Mouse (Mus musculus) large intestine, adult 2 months (tissue): Measurements from ENCODE around the gene Zhx3. TPM values are rescaled to one million over a fixed set of nuclear protein-coding genes. Genes with fewer than 3 reads are reported as not detected.
A peak's percentile ranks its signal among the peaks of the same experiment; 100 is the strongest.

ENCODE experiments used
- DNase-seq: peaks from one replicate; pipeline ENCODE4 v3.0.0-alpha.2; 2012; ENCODE audit warnings: low read depth, low spot score
- WGBS: fragments of 180-500 bp; shearing (Covaris S2); methylation state at CpG from one replicate; pipeline ENCODE4 v1.1.7; 2018; 5-methylcytosine and 5-hydroxymethylcytosine counted together
- polyA plus RNA-seq: library from polyadenylated mRNA; depleted of rRNA; stranded (reverse); fragments of >200 nt; gene quantifications from 2 replicates; pipeline ENCODE4 v1.2.3, GENCODE M21; 2012

Zhx3 gene
- polyA plus RNA-seq, 1 experiment, result 2.4 TPM

DNA sequence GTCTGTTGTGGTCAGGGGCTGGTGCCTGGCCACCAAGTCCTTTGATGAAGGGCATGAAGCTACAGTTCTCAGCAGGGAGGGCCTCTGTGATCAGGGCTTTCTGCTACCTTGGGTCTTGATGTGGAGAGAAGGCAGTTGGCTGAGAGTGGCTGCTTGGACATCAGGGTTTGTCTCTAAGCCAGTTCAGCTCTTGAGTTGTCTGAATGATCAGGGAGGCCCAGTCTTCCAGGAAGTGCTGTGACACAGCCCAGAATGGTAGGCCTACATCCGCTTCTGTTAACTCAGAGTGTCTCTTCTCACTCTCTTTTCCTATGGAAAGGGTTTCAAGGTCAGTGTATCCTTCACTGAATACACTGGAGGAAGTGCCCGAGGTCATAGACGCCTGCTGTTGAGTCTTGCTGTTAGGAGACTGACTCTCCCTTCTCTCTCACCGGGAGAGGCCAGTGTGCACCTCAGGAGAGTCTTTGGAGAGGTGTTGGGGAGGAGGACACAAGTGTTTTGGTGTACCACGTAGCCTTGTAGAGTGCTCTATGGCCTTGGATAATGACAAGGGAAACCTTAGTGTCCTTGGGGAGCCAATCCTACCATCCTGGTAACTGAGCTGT, 137.0 kb downstream of the Zhx3 start:
- no peak for DNase-seq
- 72% methylated on average over 5 of the region's 5 CpGs for whole genome bisulfite sequencing

DNA sequence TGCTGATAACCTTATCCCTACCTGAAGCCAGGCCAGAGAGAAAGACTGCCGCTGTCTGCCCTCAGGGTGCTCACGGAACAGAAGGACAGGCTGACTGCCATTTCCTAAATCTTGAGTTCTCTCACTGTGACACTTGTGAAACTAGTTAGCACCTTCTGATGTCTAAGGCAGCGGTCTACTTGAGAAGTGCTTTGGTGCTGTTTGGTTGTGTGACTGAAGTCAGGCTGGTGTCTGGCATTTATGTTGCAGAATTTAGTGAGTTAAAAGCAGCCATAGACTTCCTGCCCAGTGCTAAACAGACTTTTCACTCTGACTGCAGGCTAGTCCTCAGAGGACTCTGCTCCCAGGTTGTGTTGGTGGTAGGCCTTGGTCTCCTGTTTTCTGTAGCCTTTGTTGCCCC, 138.5 kb downstream of the Zhx3 start:
- 84% methylated on average over 3 of the region's 3 CpGs for WGBS
- no peak for DNase-seq

DNA sequence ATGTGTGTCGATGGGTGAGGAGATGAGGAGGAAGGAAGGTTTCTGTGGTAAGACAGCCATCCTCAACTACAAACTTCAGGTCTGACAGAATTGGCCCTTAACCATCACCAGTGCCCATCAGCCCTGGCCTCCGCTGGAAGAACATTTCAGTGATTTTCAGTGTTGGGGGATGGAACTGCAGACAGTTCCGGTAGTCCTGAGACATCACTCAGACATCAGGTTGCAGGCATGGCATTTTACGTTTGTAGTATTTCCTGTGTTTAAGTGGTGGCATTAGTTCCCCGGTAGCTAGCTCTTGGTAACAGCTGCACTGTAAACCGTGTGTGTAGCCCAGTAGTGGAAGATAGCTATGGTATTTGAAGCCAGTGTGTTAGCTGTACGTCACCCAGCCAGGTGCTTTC, 139.7 kb downstream of the Zhx3 start:
- no peak for DNase-seq
- 55% methylated on average over 7 of the region's 7 CpGs for WGBS

DNA sequence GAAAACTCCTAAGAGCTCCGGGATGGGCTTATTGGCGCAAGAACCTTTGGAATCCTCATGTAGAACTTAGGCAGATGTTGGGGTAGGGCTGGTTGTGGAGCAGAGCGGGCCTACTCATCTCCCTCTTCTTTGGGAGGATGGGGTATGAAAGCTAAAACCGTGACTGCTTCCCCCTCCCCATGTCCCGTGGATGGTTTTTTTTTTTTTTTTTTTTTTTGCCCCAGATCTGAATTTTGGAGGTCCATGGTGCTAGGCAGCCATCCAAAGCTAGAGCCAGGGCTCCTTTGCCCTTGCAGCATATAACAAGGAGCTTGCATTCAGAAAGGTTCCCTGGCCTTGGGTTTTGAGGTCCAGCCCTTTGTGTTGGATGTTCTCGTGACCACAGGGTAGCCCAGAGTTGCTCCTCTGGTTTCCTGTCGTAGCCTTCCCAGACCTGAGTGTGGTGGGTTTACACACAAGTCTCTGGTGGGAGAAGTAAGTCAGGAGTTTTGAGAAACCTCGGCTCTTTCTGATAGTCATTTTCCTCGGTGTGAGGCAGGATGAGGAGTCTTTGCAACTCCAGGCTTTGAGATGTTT, 140.3 kb downstream of the Zhx3 start:
- no peak for DNase-seq
- WGBS, result 34% methylated on average over 9 of the region's 9 CpGs

DNA sequence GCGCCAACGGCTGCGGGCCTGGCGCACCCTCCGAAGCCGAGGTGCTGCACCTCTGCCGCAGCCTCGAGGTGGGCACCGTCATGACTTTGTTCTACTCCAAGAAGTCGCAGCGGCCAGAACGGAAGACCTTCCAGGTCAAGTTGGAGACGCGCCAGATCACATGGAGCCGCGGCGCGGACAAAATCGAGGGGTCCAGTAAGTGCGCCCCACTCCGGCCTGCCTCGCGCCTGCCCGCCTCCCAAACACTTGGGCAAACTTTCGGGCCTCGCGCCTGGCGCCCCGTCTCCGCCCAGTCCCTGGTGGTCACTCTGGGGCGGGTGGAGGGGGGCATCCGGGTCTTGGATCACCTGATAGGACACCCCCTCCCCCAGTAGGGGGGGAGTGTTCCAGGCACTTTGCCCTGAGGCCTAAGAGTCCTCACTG, 140.9 kb downstream of the Zhx3 start:
- DNase-seq, result no peak
- 1% methylated on average over 32 of the region's 32 CpGs for WGBS

DNA sequence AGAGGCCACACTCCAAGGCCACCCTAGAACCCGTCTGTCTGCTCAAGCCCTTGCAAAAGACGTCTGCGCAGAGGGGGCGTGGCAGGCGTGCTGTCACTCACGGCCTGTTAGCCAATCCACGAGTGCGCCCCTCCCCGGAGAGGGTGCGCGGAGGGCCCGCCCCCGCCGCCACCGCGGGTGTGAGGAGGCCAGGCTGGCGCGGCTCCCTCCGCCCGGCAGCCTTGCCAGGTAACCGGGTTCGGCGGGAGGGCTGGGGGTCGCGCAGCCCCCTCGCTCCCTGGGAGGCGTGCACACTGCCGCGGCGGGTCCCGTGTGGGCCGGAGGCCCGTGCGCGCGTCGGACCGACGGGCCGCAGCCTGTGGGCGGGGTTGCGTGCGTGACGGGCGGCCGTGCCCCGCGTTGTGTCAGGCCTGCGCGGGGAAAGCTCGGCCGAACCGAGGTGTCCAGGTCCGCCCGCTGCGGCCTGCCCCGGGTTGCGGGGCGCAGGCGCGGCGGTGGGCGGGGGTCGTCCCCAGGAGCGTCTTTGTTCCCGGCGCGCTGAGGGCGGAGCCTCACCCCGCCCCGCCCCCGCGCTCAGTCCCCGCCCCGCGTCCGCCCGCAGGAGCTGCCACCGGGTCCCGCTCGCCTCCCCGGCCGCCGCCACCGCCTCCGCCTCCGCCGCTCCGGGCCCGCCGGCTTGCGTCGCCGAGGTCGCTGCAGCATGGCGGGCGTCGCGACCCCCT, 141.5 kb downstream of the Zhx3 start, which contains the start of gene Plcg1:
Gene Plcg1, plus strand, starts transcription at position 184 of the 722 bp plus-strand sequence.
- WGBS, result under 1% methylated on average over 98 of the region's 99 CpGs
- DNase-seq, result peak; percentile 64

DNA sequence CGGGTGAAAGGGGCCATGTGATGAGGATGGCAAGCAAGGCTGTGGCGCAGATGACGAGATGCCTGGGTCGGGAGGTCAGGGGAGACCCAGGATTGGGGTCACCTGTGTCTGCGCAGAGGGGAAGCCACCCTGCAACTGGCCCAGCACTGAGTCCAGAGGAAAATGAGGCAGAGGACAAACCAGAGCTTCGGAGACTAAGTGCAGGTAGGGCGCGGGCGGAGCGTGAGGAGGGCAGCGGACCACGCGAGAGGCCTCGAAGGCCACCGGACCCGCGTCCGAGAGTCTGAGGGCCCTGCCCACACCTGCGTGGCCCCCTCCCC, 142.0 kb downstream of the Zhx3 start:
- no peak for DNase-seq
- 4% methylated on average over 19 of the region's 19 CpGs for WGBS

DNA sequence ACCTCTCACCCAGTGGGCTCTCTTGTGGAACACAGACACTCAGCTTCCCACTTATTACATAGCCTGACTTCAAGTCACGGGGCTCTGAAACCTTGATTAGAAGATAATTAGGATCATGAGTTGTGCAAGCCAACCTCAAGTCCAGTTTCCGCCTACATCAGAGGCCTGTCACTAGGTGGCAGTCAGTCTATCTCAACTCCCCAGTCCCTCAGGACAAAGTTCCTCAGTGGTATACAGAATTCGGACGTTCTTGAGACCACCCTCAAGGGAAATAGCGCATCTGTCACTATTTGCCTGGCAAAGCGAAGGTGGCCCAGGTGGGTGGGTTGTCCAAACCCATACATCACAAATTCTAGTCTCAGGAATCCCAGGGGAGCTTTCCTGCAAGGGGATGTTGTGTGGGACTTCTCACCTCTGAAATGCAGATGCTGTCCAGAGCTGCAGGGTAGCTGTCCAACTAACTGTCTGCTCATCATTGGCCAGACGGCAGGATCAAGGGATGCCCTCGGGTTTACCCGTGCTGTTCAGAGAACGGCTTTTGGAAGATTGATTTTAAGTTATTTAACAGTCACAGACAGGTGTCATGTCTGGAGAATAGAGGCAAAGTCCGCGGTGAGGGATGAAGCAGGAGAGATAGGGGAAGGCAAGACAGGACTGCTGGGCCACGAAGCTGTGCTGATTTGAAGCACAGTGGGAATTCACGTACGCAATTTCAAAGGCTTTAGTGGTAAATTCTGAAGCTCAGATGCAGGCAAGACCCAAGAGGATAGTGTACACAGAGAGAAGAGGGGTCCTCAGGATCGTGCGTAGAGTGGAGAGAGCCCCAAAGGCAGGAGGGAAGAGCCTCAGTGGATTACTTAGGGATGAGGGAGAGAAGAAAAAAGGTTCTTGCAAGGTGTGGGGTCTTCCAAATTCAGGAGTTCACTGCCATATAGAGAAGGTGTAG, 142.7 kb downstream of the Zhx3 start:
- no peak for DNase-seq
- WGBS, result 19% methylated on average over 17 of the region's 17 CpGs

DNA sequence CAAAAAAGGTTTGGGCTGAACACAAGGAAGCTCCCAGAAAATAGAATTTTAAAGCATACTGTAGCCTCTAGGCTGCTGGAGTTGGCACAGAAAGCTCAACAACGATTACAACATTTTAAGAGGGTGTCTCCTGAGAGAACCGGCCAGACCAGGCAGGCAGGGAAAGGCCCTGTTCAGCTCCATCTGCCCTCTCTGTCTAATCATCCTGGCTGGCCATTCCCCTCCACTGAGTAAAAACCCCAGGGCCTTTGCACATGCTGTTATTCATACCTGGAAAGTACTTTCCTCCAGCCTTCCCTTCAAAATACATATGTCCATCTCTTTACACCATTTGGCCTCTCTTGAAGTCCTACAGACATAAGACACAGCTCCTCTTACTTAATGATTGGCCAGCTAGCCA, 143.4 kb downstream of the Zhx3 start:
- no peak for DNase-seq
- 29% methylated on average over 2 of the region's 2 CpGs for WGBS

DNA sequence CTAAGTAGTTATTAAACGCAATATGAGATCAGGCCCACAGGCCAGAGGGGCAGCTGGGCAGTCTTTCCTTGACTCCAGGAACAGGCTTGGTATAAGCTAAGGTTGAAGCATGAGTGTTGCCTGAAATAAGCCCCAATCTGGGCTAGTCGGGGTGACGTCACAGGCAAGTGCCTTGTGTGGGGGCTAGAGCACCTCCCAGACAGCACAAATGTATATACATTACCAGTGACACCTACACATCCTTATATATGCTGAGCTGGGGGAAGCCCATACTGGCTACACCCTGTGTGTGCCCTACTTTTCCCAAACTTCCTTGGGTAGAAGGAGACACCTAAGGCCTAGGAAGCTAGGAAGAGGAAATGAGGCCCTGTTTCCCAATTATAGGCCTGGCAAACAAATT, 143.8 kb downstream of the Zhx3 start:
- 97% methylated on average over 3 of the region's 3 CpGs for WGBS
- no peak for DNase-seq

DNA sequence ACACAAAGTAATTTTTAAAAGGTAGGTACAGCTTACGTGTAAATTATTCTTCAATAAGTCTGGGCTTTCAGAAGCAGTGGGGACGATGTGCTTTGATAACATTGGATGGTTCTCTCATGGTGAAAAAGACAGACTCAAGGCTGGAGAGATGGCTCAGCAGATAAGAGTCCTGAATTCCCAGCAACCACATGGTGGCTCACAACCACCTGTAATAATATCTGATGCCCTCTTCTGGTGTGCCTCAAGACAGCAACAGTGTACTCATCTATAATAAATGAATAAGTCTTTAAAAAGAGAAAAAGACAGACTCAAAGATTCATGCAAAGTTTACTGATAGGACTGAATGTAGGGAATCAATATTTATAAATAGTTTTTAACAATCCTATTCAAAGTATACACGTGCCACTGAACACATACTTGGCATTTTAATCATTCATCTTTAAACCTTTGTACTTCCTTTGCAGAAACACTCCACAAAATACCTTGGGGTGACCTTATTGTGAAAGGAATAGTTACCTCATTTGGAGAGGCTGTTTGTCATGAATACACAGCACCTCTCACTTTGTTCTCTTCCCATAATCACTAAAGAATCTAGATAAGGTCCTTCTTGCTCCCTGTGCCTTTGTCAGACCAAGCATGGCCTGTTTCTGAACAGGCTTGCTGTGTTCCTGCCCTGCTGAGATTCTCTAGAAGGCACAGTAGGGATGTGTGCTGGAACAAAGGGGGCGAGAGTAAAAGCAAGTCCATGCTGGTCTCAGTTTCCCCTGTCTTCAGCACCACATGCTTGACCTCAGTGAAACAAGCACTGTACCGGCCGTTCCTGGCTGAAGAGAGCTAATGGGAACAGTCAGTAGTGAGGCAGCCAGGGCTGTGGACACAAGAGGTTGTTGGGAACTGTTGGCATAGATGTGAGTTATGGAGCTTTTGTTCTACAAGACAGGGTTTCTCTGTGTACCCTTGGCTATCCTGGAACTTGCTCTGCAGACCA, 146.6 kb downstream of the Zhx3 start:
- DNase-seq, result no peak
- 82% methylated on average over 6 of the region's 6 CpGs for WGBS

DNA sequence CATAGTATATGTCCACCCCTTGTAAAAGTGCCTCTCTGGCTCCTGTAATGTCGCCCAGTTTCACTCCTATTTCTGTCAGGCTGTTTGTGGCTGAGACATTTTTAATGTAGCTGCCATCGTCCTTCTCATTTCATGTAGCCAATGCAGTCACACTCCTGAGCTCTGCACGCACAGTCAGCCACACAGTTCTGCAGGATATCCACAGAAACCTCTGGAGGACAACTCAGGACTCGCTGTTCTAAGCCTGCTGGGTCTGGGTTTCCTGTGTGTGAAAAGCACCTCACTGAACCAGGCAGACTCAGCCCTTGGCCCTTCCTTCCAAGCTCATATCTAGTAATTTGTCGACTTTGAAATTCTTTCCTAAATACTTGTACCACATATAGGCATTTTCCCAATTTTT, 148.3 kb downstream of the Zhx3 start:
- 83% methylated on average over 5 of the region's 5 CpGs for WGBS
- DNase-seq, result no peak

DNA sequence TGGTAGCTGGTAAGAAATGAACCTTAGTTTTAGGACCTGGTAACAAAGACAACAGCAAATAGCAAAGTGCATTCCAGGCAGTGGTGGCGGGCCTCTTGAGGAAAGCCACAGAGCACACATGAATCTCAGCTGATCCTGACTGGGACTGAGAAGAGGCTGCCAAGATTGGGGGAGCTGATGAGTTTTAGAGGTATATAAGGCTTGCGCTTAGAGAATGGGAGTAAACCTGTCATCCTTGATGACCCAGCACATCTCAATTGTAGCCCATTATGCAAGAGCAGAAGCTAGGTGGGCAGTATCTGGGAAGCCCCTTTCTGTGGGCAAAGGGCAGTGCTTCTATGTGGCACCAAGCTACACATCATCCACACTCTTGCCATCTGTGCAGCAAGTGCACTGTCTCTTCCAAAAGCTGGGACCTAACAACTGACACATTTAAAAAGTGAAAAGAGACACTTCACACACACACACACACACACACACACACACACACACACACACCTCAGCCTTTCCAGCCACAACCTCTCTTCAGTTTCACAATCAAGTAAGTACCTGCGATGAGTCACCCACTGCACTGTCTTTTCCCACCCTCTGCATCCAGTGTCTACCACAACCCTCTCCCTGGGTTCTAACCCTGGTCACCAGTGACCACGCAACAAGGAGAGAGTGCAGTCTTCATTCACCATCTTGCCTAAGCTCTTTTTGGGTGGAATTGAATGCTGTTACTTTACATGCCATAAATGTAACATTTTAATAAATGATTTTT, 149.0 kb downstream of the Zhx3 start:
- WGBS, result 91% methylated on average over 4 of the region's 4 CpGs
- no peak for DNase-seq

DNA sequence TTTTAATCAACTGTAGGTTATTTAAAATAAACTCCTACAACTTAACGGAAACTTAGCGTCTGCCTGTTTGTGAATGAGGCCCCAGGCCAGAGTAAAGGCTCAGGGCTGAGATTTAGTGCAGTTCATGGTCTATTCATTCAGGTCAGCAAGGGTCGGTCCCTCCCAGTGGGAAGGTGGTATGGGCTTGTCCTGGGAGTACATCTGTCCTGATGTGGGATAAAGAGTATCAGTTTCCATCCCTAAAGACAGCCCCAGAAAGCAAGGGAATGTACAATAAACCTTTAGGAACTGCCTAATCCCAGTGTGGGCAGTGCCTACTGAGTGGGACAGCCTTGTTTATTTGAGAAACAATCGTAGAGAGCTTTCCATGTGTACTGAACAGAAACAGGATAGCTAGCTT, 150.1 kb downstream of the Zhx3 start:
- WGBS, result 82% methylated on average over 4 of the region's 4 CpGs
- DNase-seq, result no peak

DNA sequence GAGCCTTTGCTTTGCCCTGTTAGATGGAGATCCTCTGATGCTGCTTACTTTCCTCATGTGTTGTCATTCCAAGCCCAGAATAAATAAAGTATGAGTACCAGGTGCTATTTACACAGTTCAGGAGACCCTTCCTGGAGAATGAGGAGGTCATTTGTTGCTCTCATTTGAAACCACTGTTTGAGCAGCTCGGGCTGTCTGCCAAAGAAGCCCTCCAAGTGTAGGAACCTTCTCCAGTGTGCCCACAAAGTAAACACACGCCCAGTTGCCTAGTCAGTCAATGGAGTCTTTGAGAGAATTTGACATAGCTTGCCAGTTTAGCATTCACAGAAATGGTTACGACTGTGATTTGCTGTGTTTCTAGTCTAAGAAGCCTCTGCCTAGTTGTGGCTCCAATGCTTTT, 154.0 kb downstream of the Zhx3 start:
- 38% methylated on average over 3 of the region's 3 CpGs for WGBS
- no peak for DNase-seq

DNA sequence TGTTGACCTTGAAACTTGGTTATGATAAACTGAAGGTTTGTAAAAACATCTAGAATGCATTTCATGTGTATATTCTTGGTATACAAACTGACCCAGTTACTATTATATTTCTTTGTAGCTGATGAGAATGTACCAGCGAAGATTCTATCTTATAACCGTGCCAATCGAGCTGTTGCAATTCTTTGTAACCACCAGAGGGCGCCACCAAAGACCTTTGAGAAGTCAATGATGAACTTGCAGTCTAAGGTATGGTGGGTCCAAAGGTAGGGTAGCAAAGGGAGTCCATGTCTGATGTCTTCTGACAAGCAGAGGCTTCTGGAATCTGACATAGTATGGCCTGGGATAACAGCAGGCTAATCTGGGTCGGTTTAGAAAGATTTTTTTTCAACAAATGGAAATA, 155.5 kb downstream of the Zhx3 start:
- DNase-seq, result no peak
- whole genome bisulfite sequencing, result 76% methylated on average over 5 of the region's 5 CpGs

DNA sequence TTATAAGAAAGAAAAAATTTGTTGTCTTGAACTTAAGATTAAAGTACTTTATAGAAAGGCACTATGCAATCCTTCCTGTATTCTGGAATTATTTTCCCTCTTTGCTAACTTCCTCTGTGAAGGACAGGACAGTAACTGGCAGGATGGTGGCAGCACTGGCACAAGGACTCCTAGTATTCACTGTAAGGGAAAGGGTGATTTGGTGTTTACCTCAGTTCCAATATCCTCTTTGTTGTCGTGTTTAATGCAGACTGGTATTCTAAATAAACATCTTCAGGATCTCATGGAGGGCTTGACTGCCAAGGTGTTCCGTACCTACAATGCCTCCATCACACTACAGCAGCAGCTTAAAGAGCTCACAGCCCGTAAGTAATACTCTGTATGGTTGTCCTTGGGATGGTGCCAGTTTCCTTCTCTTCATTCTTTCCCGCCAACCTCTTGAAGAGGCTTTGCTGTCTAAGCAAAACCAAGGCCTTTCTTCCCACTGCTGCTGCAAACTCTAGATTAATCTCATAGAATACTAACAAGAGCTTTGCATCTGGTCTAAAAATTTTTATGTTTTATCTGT, 157.3 kb downstream of the Zhx3 start:
- no peak for DNase-seq
- WGBS, result 57% methylated on average over 4 of the region's 4 CpGs

DNA sequence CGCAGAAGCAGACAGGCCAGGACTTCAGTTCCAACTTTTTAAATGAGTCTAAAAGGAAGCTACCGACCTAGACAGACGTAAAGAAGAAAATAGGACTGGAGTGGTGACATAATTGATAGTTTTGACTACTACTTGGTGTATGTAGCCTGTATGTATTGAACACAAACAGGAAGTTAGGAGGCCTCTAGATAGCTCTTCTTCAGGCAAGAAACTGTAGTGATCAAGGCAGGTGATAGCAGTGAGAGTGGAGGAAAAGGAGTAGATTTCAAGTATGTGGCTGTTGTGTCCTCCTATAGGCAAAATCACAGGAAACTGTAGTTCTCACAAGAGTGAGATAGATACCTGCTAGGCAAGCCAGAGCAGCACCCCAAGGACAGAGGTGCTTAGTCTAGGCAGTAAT, 165.1 kb downstream of the Zhx3 start:
- DNase-seq, result no peak
- WGBS, result 94% methylated on average over 3 of the region's 3 CpGs
